Mouse (Mus musculus): Measurements from ENCODE around the gene Folr1. TPM values are rescaled to one million over a fixed set of nuclear protein-coding genes. Genes with fewer than 3 reads are reported as not detected.
A peak's percentile ranks its signal among the peaks of the same experiment; 100 is the strongest.

The Folr1 gene
- total RNA-seq, 2 experiments from 2014 or later: not detected

DNA sequence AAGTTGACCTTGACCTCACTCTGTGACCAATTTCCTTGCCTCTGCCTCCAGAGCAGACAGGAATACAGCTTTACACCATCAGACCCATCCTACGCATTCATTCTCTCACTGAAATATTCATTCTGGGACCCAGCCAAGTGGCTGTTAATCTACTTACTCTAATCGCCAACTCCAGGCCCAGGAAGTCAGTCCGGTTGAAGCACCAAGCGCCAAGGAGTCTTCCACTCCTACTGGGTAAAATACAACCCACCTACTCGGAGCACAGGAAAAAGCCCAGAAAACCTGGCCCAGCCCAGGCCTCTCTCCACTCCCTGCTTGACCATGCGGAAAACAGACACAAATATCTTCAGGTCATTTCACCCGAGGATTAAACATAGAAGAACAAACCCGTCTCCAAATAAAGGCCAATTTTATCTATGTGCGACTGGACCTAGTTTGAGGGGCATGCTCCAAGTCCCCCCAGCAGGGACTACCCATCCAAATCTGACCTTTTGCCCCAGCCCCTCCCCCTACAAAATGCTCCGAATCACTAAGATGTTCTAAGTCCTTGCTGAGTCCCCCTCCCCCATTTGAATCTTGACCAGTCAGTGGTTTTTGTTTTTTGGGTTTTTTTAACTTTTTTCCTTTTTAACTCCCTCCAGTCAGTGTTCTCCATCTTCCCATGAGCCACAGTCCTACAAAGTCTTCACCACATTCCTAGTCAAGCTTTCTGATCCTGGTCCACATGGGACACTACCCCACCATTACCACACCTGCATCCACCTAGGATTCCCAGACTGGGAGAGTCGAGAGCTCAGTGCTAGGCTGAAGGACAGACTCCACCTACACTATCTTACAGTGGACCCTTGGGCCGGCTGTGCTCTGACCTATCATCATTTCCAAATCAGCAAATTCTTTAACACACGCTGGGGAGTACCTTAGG lies 2.1 kb downstream of the Folr1 start:
- peak in 1 of 2 experiments; percentile 23 for DNase-seq

GRCm38 (mm10) chr7:101867482-101867881 lies 3.1 kb downstream of the Folr1 start:
- no peak for DNase-seq

DNA sequence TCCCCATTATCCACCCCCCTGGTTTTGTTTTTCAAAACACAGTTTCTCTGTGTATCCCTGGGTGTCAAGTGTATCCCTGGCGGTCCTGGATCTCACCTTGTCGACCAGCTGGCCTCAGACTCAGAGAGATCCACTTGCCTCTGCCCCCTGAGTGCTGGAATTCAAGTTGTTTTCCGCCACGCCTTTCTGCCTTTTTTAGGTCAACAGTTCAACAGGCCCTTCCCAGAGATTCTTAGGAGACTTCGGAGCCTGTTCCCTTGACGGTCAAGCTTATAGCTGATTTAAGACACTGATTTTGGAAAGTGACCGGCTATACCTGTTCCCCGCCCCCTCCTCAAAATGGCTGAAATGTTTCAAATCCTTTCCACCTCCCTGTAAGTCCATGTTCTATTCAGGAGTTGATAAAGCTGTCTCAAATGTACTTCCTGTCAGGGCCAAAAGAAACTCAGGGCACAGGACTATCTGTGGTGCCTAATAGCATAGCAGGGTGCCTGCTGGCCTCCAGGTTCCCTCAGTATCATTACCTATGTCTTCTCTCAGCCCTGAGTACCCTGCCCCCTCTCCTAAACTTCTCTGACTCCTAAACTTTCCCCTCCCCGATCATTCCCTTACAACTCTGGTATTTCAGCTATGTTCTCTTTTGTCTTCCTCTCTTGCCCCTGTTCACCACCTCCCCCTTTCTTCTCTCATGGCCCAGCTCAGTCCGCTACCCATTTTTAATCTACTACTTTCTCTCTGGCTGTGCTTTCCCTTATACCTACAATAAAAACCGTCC lies 3.9 kb downstream of the Folr1 start:
- DNase-seq: no peak

GRCm38 (mm10) chr7:101863415-101863814 lies 7.2 kb downstream of the Folr1 start, which contains the start of gene Anapc15:
Gene Anapc15 (plus strand): TSS chr7:101863715.
- no peak for DNase-seq

GRCm38 (mm10) chr7:101862291-101862690 lies 8.3 kb downstream of the Folr1 start:
- DNase-seq: no peak

DNA sequence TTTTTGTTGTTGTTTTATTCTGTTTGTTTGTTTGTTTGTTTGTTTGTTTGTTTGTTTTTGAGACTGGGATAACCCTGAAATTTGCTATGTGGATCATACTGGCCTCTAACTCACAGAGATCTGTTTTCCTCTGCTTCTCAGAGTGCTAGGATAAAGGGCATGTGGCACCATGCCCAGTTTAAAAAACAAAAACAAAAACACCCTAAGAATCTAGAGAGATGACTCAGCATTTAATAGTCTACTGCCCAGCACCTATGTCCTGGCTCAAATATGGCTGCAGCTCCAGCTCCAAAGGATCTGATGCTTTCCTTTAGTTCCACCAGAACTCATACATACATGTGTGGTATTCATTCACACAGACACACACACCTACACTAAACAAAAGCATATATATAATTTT lies 9.6 kb downstream of the Folr1 start:
- DNase-seq: no peak

- DNase-seq: peak in 1 of 2 experiments; percentile 39
Measured at GRCm38 (mm10) chr7:101858362-101858761, 12.2 kb downstream of the Folr1 start.

- no peak for DNase-seq
Measured at GRCm38 (mm10) chr7:101857094-101857493, 13.5 kb downstream of the Folr1 start, which contains the start of gene Folr2. Gene Folr2 (minus strand): TSS chr7:101857194.

- DNase-seq: no peak
Measured at GRCm38 (mm10) chr7:101853816-101854215, 16.8 kb downstream of the Folr1 start.

- no peak for DNase-seq
Measured at GRCm38 (mm10) chr7:101852846-101853245, 17.7 kb downstream of the Folr1 start.

DNA sequence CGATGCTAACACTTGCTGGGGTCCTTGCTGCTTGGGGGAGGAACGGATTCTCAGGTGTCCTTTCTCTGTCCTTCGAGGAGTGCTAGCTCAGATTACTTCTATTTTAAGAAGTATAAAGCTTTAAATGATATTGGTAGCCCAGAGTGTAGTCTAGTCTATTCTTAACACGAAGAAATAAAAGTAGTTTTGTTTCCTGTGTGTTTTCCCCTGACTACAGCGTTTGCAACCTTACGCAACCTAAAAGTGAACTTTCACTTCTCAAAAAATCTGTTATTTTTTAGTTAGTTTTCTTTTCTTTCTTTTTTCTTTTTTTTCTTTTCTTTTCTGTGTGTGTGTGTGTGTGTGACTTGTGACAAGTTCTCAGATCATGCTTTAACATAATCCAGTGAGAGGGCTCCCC lies 18.9 kb downstream of the Folr1 start:
- no peak for DNase-seq

GRCm38 (mm10) chr7:101847934-101848333 lies 22.7 kb downstream of the Folr1 start:
- DNase-seq: no peak

- DNase-seq: no peak
Measured at GRCm38 (mm10) chr7:101844186-101844585, 26.4 kb downstream of the Folr1 start.

GRCm38 (mm10) chr7:101837606-101838471 lies 32.7 kb downstream of the Folr1 start, which contains the start of gene Inppl1:
Gene Inppl1 (minus strand): TSS chr7:101838229.
- DNase-seq: peak; percentile 95 to 96

DNA sequence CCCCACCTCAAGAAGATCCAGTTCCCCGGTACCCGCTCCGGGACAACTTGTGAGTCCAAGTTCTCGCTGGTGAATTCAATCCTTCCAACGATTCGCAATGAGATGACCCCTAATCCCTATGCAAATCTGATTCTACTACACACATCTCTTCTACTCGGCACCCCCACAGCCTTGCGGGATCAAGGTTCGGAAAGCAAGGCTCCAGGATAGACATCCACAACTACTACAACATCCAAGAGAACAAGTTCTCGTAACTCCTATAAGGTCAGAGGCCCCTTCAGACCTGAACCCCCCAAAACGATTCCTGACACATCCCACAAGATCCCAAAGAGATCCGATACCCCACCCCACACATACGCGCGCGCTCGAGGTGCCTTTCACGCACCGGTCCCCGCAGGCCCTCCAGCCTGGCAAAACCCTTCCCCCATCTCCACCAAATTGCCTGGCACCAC lies 33.4 kb downstream of the Folr1 start:
- peak in 1 of 2 experiments; percentile 70 for DNase-seq

DNA sequence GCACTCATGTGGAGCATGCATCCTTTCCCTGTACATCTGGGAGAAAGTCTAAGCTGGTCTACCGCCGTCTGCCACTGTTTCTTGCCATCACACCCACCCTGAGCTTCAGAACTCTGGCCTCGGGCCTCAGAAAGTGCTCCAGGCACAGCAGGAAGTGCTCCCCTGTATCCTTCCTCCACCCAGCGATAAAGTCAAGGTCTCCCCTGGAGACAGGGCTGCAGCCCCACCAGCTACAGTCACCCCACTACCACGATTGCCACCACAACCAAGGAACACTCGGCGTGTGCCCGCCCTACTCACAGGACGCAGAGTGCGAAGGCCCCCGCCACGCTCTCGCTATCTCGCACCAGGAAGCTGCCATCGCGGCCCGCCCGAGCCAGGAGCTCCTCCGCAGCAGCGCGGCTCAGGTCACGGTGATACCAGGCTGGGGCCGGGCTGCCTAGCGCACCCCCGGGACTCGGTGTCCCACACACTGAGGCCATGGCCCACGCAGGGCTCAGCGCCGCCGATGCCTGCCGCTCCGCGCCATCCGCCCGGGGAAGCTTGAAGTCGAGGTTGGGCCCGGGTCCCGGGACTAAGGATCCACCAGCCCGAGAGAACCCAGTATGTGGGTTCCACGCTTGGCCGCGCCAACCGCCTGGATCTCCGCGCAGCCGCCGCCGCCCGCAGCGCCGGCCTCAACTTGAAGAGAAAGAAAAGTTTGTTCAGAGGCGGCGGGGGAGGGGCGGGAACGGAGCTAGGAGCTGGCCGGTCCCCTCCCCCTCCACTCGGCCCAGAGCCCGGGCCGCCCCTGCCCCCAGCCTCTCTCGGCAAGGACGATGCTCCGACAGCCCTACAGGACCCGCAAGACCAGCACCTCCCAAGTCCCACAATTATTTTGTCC lies 34.1 kb downstream of the Folr1 start:
- DNase-seq: peak; percentile 65 to 77

- peak in 1 of 2 experiments; percentile 29 for DNase-seq
Measured at GRCm38 (mm10) chr7:101835457-101836109, 35.0 kb downstream of the Folr1 start.

DNA sequence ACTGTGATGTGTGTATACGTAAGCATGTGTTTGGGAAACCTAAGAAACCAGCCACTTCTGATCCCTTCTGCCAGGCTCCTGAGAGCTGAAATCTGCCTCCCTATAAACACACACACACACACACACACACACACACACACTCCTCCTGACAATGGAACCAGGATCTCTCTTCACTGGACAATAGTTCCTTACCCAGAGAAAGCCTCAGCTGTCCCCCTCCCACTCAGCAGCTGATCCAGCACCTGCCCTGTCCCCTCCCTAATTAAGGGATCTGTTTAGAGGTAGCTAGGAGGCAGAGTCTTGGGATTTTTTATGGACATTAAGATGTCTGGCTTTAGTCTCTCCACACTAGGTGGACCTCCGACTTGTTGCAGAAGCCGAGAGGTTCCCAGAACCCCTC lies 35.7 kb downstream of the Folr1 start:
- no peak for DNase-seq

- DNase-seq: peak in 1 of 2 experiments; percentile 34
Measured at GRCm38 (mm10) chr7:101833916-101834584, 36.5 kb downstream of the Folr1 start.
